Mouse (Mus musculus) ES-E14 (cell line): ENCODE measurements around the gene Nkapl. TPM values are rescaled to one million over a fixed set of nuclear protein-coding genes. Genes with fewer than 3 reads are reported as not detected.

Experiments used
- DNase-seq: peaks from one replicate; pipeline ENCODE4 v3.0.0-alpha.2; 2013; ENCODE audit warnings: low read depth, low spot score
- H3K27ac ChIP-seq: 2 replicates; pipeline ENCODE4 v1.5.1; 2012; ENCODE audit warnings: low read depth, mild to moderate bottlenecking, low read length, moderate library complexity, mixed read lengths; ENCODE audit not compliant: poor library complexity, insufficient read depth, severe bottlenecking
- H3K36me3 ChIP-seq: 2 replicates; pipeline ENCODE4 v1.6.1; 2012; ENCODE audit warnings: mild to moderate bottlenecking, low read length, moderate library complexity, mixed read lengths; ENCODE audit not compliant: control insufficient read depth, poor library complexity, insufficient read depth, severe bottlenecking
- H3K4me1 ChIP-seq, 2 experiments: fragments of 150-350 bp in 1 of 2; sonication (generic) in 1 of 2; 2 replicates each; pipeline ENCODE4 v1.6.1; 2012; ENCODE audit warnings: low read length in 2 of 2, mild to moderate bottlenecking in 1 of 2, mixed read lengths in 1 of 2; ENCODE audit not compliant: control insufficient read depth in 2 of 2, insufficient read depth in 2 of 2, poor library complexity in 1 of 2
- H3K4me3 ChIP-seq, 2 experiments: fragments of 150-350 bp in 1 of 2; sonication (generic) in 1 of 2; 2 replicates each; pipeline ENCODE4 v1.5.1; 2012; ENCODE audit warnings: low read length in 2 of 2, low read depth in 1 of 2, mild to moderate bottlenecking in 1 of 2, mixed read lengths in 1 of 2; ENCODE audit not compliant: insufficient read depth in 1 of 2, poor library complexity in 1 of 2, severe bottlenecking in 1 of 2
- H3K9ac ChIP-seq: 2 replicates; pipeline ENCODE4 v1.6.1; 2012; ENCODE audit warnings: low read depth, mild to moderate bottlenecking, low read length, mixed read lengths; ENCODE audit not compliant: poor library complexity, insufficient read depth, severe bottlenecking
- H3K9me3 ChIP-seq: fragments of 150-350 bp; sonication (generic); 2 replicates; pipeline ENCODE4 v1.6.1; 2012; ENCODE audit warnings: low read depth, mild to moderate bottlenecking, low read length; ENCODE audit not compliant: control insufficient read depth, insufficient read depth
- CHD2 ChIP-seq: IDR thresholded peaks from 2 replicates; pipeline ENCODE4 v1.6.1; 2014; ENCODE audit warnings: mild to moderate bottlenecking, low read depth, low read length, inconsistent platforms
- HCFC1 ChIP-seq: IDR thresholded peaks from 2 replicates; pipeline ENCODE4 v1.6.1; 2012; ENCODE audit warnings: low read length, inconsistent platforms, borderline replicate concordance; ENCODE audit not compliant: insufficient read depth
- MAFK ChIP-seq: IDR thresholded peaks from 2 replicates; pipeline ENCODE4 v1.6.1; 2014; ENCODE audit warnings: mild to moderate bottlenecking, low read depth, low read length, inconsistent platforms; ENCODE audit not compliant: insufficient read depth
- ZC3H11A ChIP-seq: IDR thresholded peaks from 2 replicates; pipeline ENCODE4 v1.6.1; 2012; ENCODE audit warnings: low read depth, mild to moderate bottlenecking, inconsistent platforms, low read length, borderline replicate concordance
- ZNF384 ChIP-seq: IDR thresholded peaks from 2 replicates; pipeline ENCODE4 v1.6.1; 2012; ENCODE audit warnings: low read depth, low read length, inconsistent platforms
- in situ Hi-C, 2 experiments: fragments of 600-800 bp; cut with MboI; formaldehyde crosslinking; loops; one replicate each; pipeline ENCODE4 v1.15.1; 2025; ENCODE audit warnings: low sequenced_read_pairs in 2 of 2, inconsistent platforms in 1 of 2; ENCODE audit not compliant: unreplicated experiment in 2 of 2
- total RNA-seq: library from RNA; depleted of rRNA; stranded (reverse); fragments of 300-350 nt; gene quantifications from 2 replicates; pipeline ENCODE4 v1.2.3, GENCODE M21; 2012

Gene Nkapl
- total RNA-seq, 1 experiment, result 0.98 TPM

DNA sequence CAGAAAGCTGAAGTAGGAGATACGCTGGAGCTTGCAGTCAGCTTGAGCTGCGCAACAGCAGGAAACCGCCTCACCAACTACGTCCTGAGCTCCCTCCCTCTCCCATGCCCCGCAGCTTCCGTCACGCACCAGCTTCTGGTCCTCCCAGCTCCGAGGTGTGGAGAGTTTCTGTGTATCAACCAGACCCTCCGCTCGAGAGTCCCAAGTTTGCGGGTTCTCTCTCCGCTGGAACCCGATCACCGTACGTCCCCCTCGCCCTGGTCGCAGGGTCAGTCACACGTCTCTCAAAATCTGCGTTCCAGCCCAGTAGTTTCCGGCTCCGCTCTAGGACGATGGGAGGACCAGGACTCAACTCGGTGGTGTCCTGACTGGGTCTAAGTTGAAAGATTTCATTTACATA is 14.9 kb downstream of the Nkapl start, which contains the start of gene Zscan26:
Gene Zscan26, minus strand, starts transcription at position 282 of the 400 bp plus-strand sequence.
- no peaks in the 10 kb centered on the region for H3K36me3 ChIP-seq
- no peaks in the 10 kb centered on the region; a peak in 1 of 4 replicates for H3K4me1 ChIP-seq
- H3K9ac ChIP-seq, result peak within 1 kb of the TSS; percentile 97
- in situ Hi-C loops, result no loop called here
- peak within 1 kb of the TSS; percentile 95 to 97 for H3K4me3 ChIP-seq
- H3K27ac ChIP-seq, result no peak within 1 kb of the TSS
- DNase-seq, result peak; percentile 80
- no peaks in the 10 kb centered on the region for H3K9me3 ChIP-seq
- TF ChIP-seq CHD2, result no peak
- peak; percentile 70; the same call in 1 of the 2 replicates for TF ChIP-seq HCFC1

GRCm38 (mm10) chr13:21453042-21453441 is 15.3 kb downstream of the Nkapl start:
- Histone ChIP-seq H3K4me3 (peak overlapping the region; percentile 95 to 97), H3K4me1 (peaks cover 0 to 1% of the 10 kb centered on the region in 2 experiments; a peak in 1 of 4 replicates), H3K9me3 (no peaks in the 10 kb centered on the region), H3K9ac (peak overlapping the region; percentile 97), H3K27ac (no peak overlapping the region), H3K36me3 (peaks cover 3% of the 10 kb centered on the region)
- DNase-seq, result no peak
- in situ Hi-C loops, result no loop called here
- TF ChIP-seq CHD2 (no peak), ZC3H11A (no peak), HCFC1 (no peak), MAFK (no peak), ZNF384 (no peak)

DNA sequence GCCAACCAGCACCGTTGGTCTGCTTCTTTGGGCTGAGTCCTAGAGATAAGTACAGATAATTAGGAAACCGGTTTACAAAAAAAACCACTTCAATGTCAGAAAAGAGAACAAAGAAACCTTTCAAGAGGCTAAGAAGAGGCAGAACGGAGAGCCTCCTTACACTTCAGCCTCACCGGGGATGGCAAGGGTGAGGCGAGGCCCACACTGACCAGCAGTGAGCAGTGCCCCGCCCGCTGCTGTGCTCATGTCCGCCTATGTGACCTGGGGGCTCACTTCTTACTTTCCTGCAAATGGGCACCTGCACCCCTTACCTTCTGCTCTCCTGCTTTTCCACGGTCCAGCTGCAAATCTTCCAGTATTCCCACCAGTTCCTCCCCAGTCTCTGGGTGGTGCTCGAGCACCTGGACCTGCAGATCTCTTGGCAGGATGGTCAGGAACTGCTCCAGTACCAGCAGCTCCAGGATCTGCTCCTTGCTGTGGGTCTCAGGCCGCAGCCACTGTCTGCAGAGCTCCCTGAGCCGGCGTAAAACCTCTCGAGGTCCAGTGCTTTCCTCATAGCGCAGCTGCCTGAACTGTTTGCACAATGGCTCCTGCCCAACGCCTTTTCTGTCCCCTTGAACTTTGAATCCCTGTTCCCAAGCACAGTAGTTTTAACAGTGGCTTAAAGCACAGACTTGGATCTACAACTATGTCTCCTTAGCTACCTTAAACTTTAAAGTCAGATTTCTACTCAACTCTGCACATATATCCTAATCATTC is 20.3 kb downstream of the Nkapl start:
- in situ Hi-C loops, result no loop called here
- Histone ChIP-seq H3K27ac (no peak overlapping the region), H3K36me3 (peaks cover 18% of the 10 kb centered on the region), H3K4me1 (peaks cover 0 to 4% of the 10 kb centered on the region in 2 experiments; a peak in 1 of 4 replicates), H3K9me3 (no peaks in the 10 kb centered on the region), H3K4me3 (no peak overlapping the region), H3K9ac (peak overlapping the region; percentile 24; the same call in 1 of the 2 replicates)
- TF ChIP-seq MAFK (no peak), ZNF384 (no peak)
- no peak for DNase-seq

DNA sequence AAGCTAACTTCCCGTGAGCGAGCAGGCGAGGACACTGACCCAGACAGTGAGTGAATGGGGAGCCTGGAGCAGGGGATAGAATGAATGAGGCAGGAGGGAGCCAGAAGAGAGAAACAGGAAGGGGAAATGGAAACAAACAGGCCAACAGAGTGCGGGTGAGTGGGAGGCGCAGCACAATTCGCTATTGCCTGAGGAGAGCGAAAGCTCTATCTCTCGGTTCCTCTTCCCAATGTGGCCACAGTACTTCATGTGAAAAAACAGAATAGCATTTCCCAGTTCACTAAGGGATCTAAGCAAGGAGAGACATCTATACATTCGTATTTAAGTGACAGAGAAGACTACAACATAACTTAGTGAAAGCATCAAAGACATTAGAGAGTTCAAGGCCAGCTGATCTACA is 21.5 kb downstream of the Nkapl start:
- no peak for DNase-seq
- in situ Hi-C loops, result no loop called here
- Histone ChIP-seq H3K27ac (no peak overlapping the region), H3K4me3 (no peak overlapping the region), H3K4me1 (peaks cover 0 to 4% of the 10 kb centered on the region in 2 experiments; a peak in 1 of 4 replicates), H3K36me3 (peaks cover 18% of the 10 kb centered on the region), H3K9ac (no peak overlapping the region), H3K9me3 (no peaks in the 10 kb centered on the region)
- TF ChIP-seq MAFK, result no peak
- no peak for TF ChIP-seq CHD2
- no peak for TF ChIP-seq ZC3H11A

- no peaks in the 10 kb centered on the region for H3K9me3 ChIP-seq
- TF ChIP-seq ZNF384 (peak; percentile 88), ZC3H11A (no peak)
- no peak for DNase-seq
- in situ Hi-C loops, result no loop called here
- H3K36me3 ChIP-seq, result peaks cover 8% of the 10 kb centered on the region
- H3K9ac ChIP-seq, result peak overlapping the region; percentile 93
- H3K4me1 ChIP-seq, result peaks cover 0 to 3% of the 10 kb centered on the region in 2 experiments; a peak in 1 of 4 replicates
- no peak overlapping the region for H3K27ac ChIP-seq
- peak overlapping the region; percentile 80 to 85 for H3K4me3 ChIP-seq
Observed at GRCm38 (mm10) chr13:21441207-21441572, 27.1 kb downstream of the Nkapl start.
